Mouse (Mus musculus) hindbrain, postnatal 0 days (tissue): ENCODE results near the gene 1700049E17Rik1. TPM values are rescaled to one million over a fixed set of nuclear protein-coding genes. Genes with fewer than 3 reads are reported as not detected.
"Not testable (repeated sequence)": the region's sequence is repeated elsewhere in the genome, so short reads cannot be mapped to it uniquely, and the experiment has no call there.

Experiments used
- ATAC-seq: fragments of 200-750 bp; cut with Nextera tagmentation; 2 replicates; pipeline ENCODE4 v1.8.0; 2017; ENCODE audit warnings: mild to moderate bottlenecking, moderate TSS enrichment, moderate library complexity
- DNase-seq: peaks from one replicate; pipeline ENCODE4 v3.0.0-alpha.2; 2015; ENCODE audit warnings: low spot score
- H3K27ac ChIP-seq: fragments of 300-500 bp; sonication (generic); 2 replicates; pipeline ENCODE4 v1.5.1; 2014; ENCODE audit warnings: mild to moderate bottlenecking
- H3K27me3 ChIP-seq: fragments of 300-500 bp; sonication (generic); 2 replicates; pipeline ENCODE4 v1.6.1; 2014; ENCODE audit warnings: low read length, mixed read lengths; ENCODE audit not compliant: insufficient read depth
- H3K36me3 ChIP-seq: fragments of 300-500 bp; sonication (generic); 2 replicates; pipeline ENCODE4 v1.6.1; 2014; ENCODE audit warnings: low read length, mixed read lengths; ENCODE audit not compliant: insufficient read depth
- H3K4me1 ChIP-seq: fragments of 300-500 bp; sonication (generic); 2 replicates; pipeline ENCODE4 v1.6.1; 2014; ENCODE audit warnings: antibody characterized with exemption, low read length, mixed read lengths; ENCODE audit not compliant: insufficient read depth
- H3K4me2 ChIP-seq: fragments of 300-500 bp; sonication (generic); 2 replicates; pipeline ENCODE4 v1.6.1; 2014; ENCODE audit warnings: low read depth, mild to moderate bottlenecking, low read length, moderate library complexity, mixed read lengths
- H3K4me3 ChIP-seq: fragments of 300-500 bp; sonication (generic); 2 replicates; pipeline ENCODE4 v1.5.1; 2014; ENCODE audit warnings: low read length
- H3K9ac ChIP-seq: fragments of 300-500 bp; sonication (generic); replicated peaks from 2 replicates; pipeline ENCODE4 v1.6.1; 2014; ENCODE audit warnings: mild to moderate bottlenecking, low read length, moderate library complexity, mixed read lengths
- H3K9me3 ChIP-seq: fragments of 300-500 bp; sonication (generic); 2 replicates; pipeline ENCODE4 v1.6.1; 2016; ENCODE audit warnings: low read length, mixed read lengths
- WGBS: fragments of 180-500 bp; shearing (Covaris S2); extraction: QIAGEN DNeasy Blood & Tissue Kit; methylation state at CpG from one replicate; pipeline ENCODE4 v1.1.7; 2014; 5-methylcytosine and 5-hydroxymethylcytosine counted together
- polyA plus RNA-seq: library from polyadenylated mRNA; unstranded; fragments of >200 nt; fragmentation: Nextera tagmentation; extraction: Ambion mirVana; gene quantifications from 2 replicates; pipeline ENCODE4 v1.2.1, GENCODE M21; 2015
- total RNA-seq: library from RNA; depleted of rRNA; stranded (reverse); fragments of >200 nt; gene quantifications from 2 replicates; pipeline ENCODE4 v1.2.3, GENCODE M21; 2014; rRNA removed

The 1700049E17Rik1 gene
- not detected in 2 replicates for total RNA-seq
- not detected in 2 replicates for polyA plus RNA-seq

GRCm38 (mm10) chr14:41924649-41925048 is at the start of gene 1700049E17Rik1:
1700049E17Rik1 (plus strand) TSS chr14:41924949.
- not testable (repeated sequence) for H3K27me3 ChIP-seq, H3K9me3 ChIP-seq, DNase-seq, H3K36me3 ChIP-seq, H3K4me2 ChIP-seq, H3K9ac ChIP-seq, ATAC-seq, H3K27ac ChIP-seq, H3K4me3 ChIP-seq, H3K4me1 ChIP-seq
- no CpG with 5 or more reads among the region's 1 CpGs for WGBS

GRCm38 (mm10) chr14:41907190-41907589 is 17.6 kb upstream of the 1700049E17Rik1 start, which contains the start of gene Gm7980:
Gm7980 (minus strand) TSS chr14:41907290.
- not testable (repeated sequence) for H3K36me3 ChIP-seq, H3K27me3 ChIP-seq, H3K4me2 ChIP-seq, ATAC-seq, H3K27ac ChIP-seq, DNase-seq, H3K4me3 ChIP-seq, H3K4me1 ChIP-seq, H3K9ac ChIP-seq, H3K9me3 ChIP-seq
- no CpG with 5 or more reads among the region's 2 CpGs for WGBS

GRCm38 (mm10) chr14:41943695-41944094 is 18.9 kb downstream of the 1700049E17Rik1 start, which contains the start of gene 1700024B05Rik:
1700024B05Rik (plus strand) TSS chr14:41943995.
- H3K4me1 ChIP-seq, H3K4me3 ChIP-seq, DNase-seq, H3K36me3 ChIP-seq, H3K9ac ChIP-seq, H3K4me2 ChIP-seq, ATAC-seq, H3K27me3 ChIP-seq, H3K27ac ChIP-seq, H3K9me3 ChIP-seq: not testable (repeated sequence)
- WGBS, result 100% methylated on average over 1 of the region's 2 CpGs

- H3K9ac ChIP-seq, H3K9me3 ChIP-seq, H3K27ac ChIP-seq, H3K4me3 ChIP-seq, H3K4me2 ChIP-seq, DNase-seq, ATAC-seq, H3K27me3 ChIP-seq, H3K4me1 ChIP-seq, H3K36me3 ChIP-seq: not testable (repeated sequence)
- WGBS, result 62% methylated on average over 4 of the region's 4 CpGs
Measured at GRCm38 (mm10) chr14:41964095-41964494, 39.3 kb downstream of the 1700049E17Rik1 start.

GRCm38 (mm10) chr14:41967827-41968226 is 43.1 kb downstream of the 1700049E17Rik1 start, which contains the start of gene Gm6401:
Gm6401 (minus strand) TSS chr14:41967927.
- H3K27ac ChIP-seq, H3K4me1 ChIP-seq, ATAC-seq, H3K36me3 ChIP-seq, H3K9ac ChIP-seq, H3K4me3 ChIP-seq, H3K9me3 ChIP-seq, H3K27me3 ChIP-seq, DNase-seq, H3K4me2 ChIP-seq: not testable (repeated sequence)
- 86% methylated on average over 1 of the region's 1 CpGs for WGBS

GRCm38 (mm10) chr14:41968596-41968995 is 43.8 kb downstream of the 1700049E17Rik1 start:
- ATAC-seq, result not testable (repeated sequence)

More at GRCm38 (mm10) chr14:41968596-41968995, 43.8 kb downstream of the 1700049E17Rik1 start:
- H3K4me2 ChIP-seq, H3K4me1 ChIP-seq, DNase-seq, H3K4me3 ChIP-seq, H3K27ac ChIP-seq, H3K9me3 ChIP-seq, H3K27me3 ChIP-seq, H3K9ac ChIP-seq, H3K36me3 ChIP-seq: not testable (repeated sequence)
- 65% methylated on average over 3 of the region's 3 CpGs for WGBS

Other genes starting within 250 kb of the 1700049E17Rik1 start
- not detected in 2 replicates for gene Gm8068, start 223.1 kb upstream of the 1700049E17Rik1 start, total RNA-seq
- not detected in 2 replicates for gene Gm8068, start 223.1 kb upstream of the 1700049E17Rik1 start, polyA plus RNA-seq
- gene Gm7929, start 174.3 kb upstream of the 1700049E17Rik1 start, total RNA-seq, result not detected in 2 replicates
- gene Gm7929, start 174.3 kb upstream of the 1700049E17Rik1 start, polyA plus RNA-seq, result not detected in 2 replicates
- not detected in 2 replicates for gene Gm47189, start 152.5 kb upstream of the 1700049E17Rik1 start, total RNA-seq
- gene Gm47189, start 152.5 kb upstream of the 1700049E17Rik1 start, polyA plus RNA-seq, result not detected in 2 replicates
- gene Gm7980, start 17.7 kb upstream of the 1700049E17Rik1 start, total RNA-seq, result not detected in 2 replicates
- gene Gm7980, start 17.7 kb upstream of the 1700049E17Rik1 start, polyA plus RNA-seq, result not detected in 2 replicates
- not detected in 2 replicates for gene 1700024B05Rik, start 19.0 kb downstream of the 1700049E17Rik1 start, total RNA-seq
- not detected in 2 replicates for gene 1700024B05Rik, start 19.0 kb downstream of the 1700049E17Rik1 start, polyA plus RNA-seq
- not detected in 2 replicates for gene Gm6401, start 43.0 kb downstream of the 1700049E17Rik1 start, total RNA-seq
- 0.14 TPM in 1 of 2 replicates, not detected in the other for gene Gm6401, start 43.0 kb downstream of the 1700049E17Rik1 start, polyA plus RNA-seq
- gene Gm3543, start 58.4 kb downstream of the 1700049E17Rik1 start, total RNA-seq, result not detected in 2 replicates
- not detected in 2 replicates for gene Gm3543, start 58.4 kb downstream of the 1700049E17Rik1 start, polyA plus RNA-seq
- gene Gm7951, start 192.4 kb downstream of the 1700049E17Rik1 start, total RNA-seq, result 0.21 TPM in 1 of 2 replicates, not detected in the other
- not detected in 2 replicates for gene Gm7951, start 192.4 kb downstream of the 1700049E17Rik1 start, polyA plus RNA-seq
- not detected in 2 replicates for gene Gm17027, start 237.7 kb downstream of the 1700049E17Rik1 start, total RNA-seq
- gene Gm17027, start 237.7 kb downstream of the 1700049E17Rik1 start, polyA plus RNA-seq, result not detected in 2 replicates